Mouse (Mus musculus) heart, postnatal 0 days (tissue): ENCODE results near the gene Nisch.

ENCODE experiments used
- CTCF ChIP-seq: IDR thresholded peaks from 2 replicates; pipeline ENCODE4 v1.5.1; 2016; ENCODE audit warnings: antibody characterized with exemption, control low read depth, low read depth
- EP300 ChIP-seq: IDR thresholded peaks from 2 replicates; pipeline ENCODE4 v1.6.1; 2016; ENCODE audit warnings: antibody characterized with exemption, low read depth

DNA sequence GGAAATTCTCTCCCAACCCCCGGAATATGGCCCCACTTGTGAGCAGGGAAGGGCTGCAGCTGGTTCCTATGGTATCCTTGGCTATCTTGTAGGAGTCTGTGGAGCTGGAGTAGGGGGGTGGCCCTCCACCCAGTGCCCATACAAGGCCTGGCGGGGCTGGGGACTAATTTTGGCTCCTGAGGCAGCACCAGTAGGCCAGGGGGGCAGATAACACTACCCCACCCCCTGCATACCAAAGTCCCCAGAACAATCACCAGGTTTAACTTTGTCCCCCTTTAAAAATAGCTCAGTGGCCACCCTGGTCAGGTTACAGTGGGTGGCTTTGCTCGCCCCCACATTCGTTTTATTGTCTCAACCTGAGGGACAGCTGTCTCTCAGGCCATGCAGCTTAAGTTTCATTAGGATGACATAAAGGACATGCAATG, 7.6 kb downstream of the Nisch start:
- no peak for TF ChIP-seq CTCF
- TF ChIP-seq EP300: peak; percentile 99
